In genomic region chr6:100336591-100337148, GRCm38 (mm10) we compare ENCODE assay signal across 8 mouse cellular contexts. TPM values are rescaled to one million over a fixed set of nuclear protein-coding genes. Genes with fewer than 3 reads are reported as not detected.
DNase-seq lines count a peak whose midpoint lies in the region; ATAC-seq and TF ChIP-seq lines count a peak whose summit lies in the region.

No protein-coding gene starts in this region.

- no peak; the same call in 1 of the 2 replicates for ATAC-seq in hindbrain, embryonic 14.5 days (ENCODE audit: low FRiP score)
- ATAC-seq in embryonic facial prominence, embryonic 11.5 days (replicated peaks; ENCODE audit: insufficient number of reproducible peaks, low FRiP score, low TSS enrichment, low read depth) = peak; percentile 40
- peak; percentile 78 for ATAC-seq in limb, embryonic 14.5 days (ENCODE audit: low FRiP score, low read depth)
- no peak for ATAC-seq in megakaryocyte-erythroid progenitor cell, adult 5-6 weeks (replicated peaks; ENCODE audit: low FRiP score, low TSS enrichment, poor library complexity, severe bottlenecking)

- peak; percentile 42 for DNase-seq in hindbrain, embryonic 10.5 days (ENCODE audit: low spot score)
- no peak for DNase-seq in hindbrain, embryonic 14.5 days (ENCODE audit: low spot score)
- DNase-seq in embryonic facial prominence, embryonic 11.5 days (ENCODE audit: low spot score) = peak; percentile 76
- DNase-seq in heart, postnatal 14 days = peak; percentile 31 to 43
- DNase-seq in limb, embryonic 14.5 days (ENCODE audit: low spot score) = peak; percentile 47
- no peak for DNase-seq in cerebellum, adult 8-10 months
- DNase-seq in cerebellum, adult 9-11 months = no peak

- no peak overlapping the region for H3K4me2 ChIP-seq in hindbrain, embryonic 14.5 days (replicated peaks)
- H3K4me2 ChIP-seq in embryonic facial prominence, embryonic 11.5 days (ENCODE audit: low read depth, low read length) = peak overlapping the region; percentile 25
- H3K4me2 ChIP-seq in limb, embryonic 14.5 days (replicated peaks; ENCODE audit: low read depth, low read length, severe bottlenecking) = peak overlapping the region; percentile 28; the same call in 1 of the 2 replicates

- peak overlapping the region; percentile 90 for H3K27ac ChIP-seq in hindbrain, embryonic 10.5 days
- H3K27ac ChIP-seq in hindbrain, embryonic 14.5 days = no peak overlapping the region
- H3K27ac ChIP-seq in embryonic facial prominence, embryonic 11.5 days (replicated peaks; ENCODE audit: low read depth, low read length) = no peak overlapping the region
- no peak overlapping the region for H3K27ac ChIP-seq in limb, embryonic 14.5 days (replicated peaks; ENCODE audit: low read depth, low read length)

- H3K27me3 ChIP-seq in hindbrain, embryonic 10.5 days (ENCODE audit: insufficient read depth, poor library complexity, severe bottlenecking) = peaks cover 85% of the 10 kb centered on the region
- H3K27me3 ChIP-seq in hindbrain, embryonic 14.5 days (ENCODE audit: control insufficient read depth, insufficient read depth, low read length) = 0 out of 2 replicates have a peak, but pooled peaks cover 14% of the 10 kb centered on the region
- peaks cover 4% of the 10 kb centered on the region; the same call in 1 of the 2 replicates for H3K27me3 ChIP-seq in embryonic facial prominence, embryonic 11.5 days (ENCODE audit: control insufficient read depth, insufficient read depth, low read length)
- no peaks in the 10 kb centered on the region for H3K27me3 ChIP-seq in limb, embryonic 14.5 days (ENCODE audit: control insufficient read depth, insufficient read depth, low read length)

- H3K9ac ChIP-seq in hindbrain, embryonic 14.5 days = no peak overlapping the region
- no peak overlapping the region for H3K9ac ChIP-seq in embryonic facial prominence, embryonic 11.5 days (replicated peaks; ENCODE audit: low read length)
- no peak overlapping the region for H3K9ac ChIP-seq in limb, embryonic 14.5 days (ENCODE audit: low read depth, low read length, severe bottlenecking)

- H3K36me3 ChIP-seq in hindbrain, embryonic 10.5 days = no peaks in the 10 kb centered on the region
- no peaks in the 10 kb centered on the region for H3K36me3 ChIP-seq in hindbrain, embryonic 14.5 days (replicated peaks; ENCODE audit: control insufficient read depth, insufficient read depth)
- no peaks in the 10 kb centered on the region for H3K36me3 ChIP-seq in embryonic facial prominence, embryonic 11.5 days (replicated peaks; ENCODE audit: control insufficient read depth, insufficient read depth, low read depth, low read length)
- no peaks in the 10 kb centered on the region for H3K36me3 ChIP-seq in limb, embryonic 14.5 days (ENCODE audit: control insufficient read depth, insufficient read depth, low read length)

- intact Hi-C loops in heart, postnatal 14 days (cut with DNase I) = no loop called here

- H3K4me1 ChIP-seq in hindbrain, embryonic 10.5 days (replicated peaks) = peaks cover 29% of the 10 kb centered on the region
- H3K4me1 ChIP-seq in hindbrain, embryonic 14.5 days (replicated peaks; ENCODE audit: control insufficient read depth, insufficient read depth, low read length) = peaks cover 14% of the 10 kb centered on the region
- H3K4me1 ChIP-seq in embryonic facial prominence, embryonic 11.5 days (ENCODE audit: control insufficient read depth, insufficient read depth, low read length) = peaks cover 13% of the 10 kb centered on the region
- H3K4me1 ChIP-seq in limb, embryonic 14.5 days (ENCODE audit: control insufficient read depth, insufficient read depth, low read length) = peaks cover 18% of the 10 kb centered on the region

- no peaks in the 10 kb centered on the region for H3K9me3 ChIP-seq in hindbrain, embryonic 10.5 days
- H3K9me3 ChIP-seq in hindbrain, embryonic 14.5 days (ENCODE audit: control insufficient read depth, low read length) = no peaks in the 10 kb centered on the region
- no peaks in the 10 kb centered on the region for H3K9me3 ChIP-seq in embryonic facial prominence, embryonic 11.5 days (replicated peaks; ENCODE audit: control insufficient read depth, low read length)
- no peaks in the 10 kb centered on the region for H3K9me3 ChIP-seq in limb, embryonic 14.5 days (ENCODE audit: control insufficient read depth, low read length)

- WGBS in hindbrain, embryonic 10.5 days = 3% methylated on average over 14 of the region's 14 CpGs
- 13% methylated on average over 14 of the region's 14 CpGs for WGBS in hindbrain, embryonic 14.5 days
- 3% methylated on average over 14 of the region's 14 CpGs for WGBS in embryonic facial prominence, embryonic 11.5 days
- WGBS in limb, embryonic 14.5 days = 5% methylated on average over 14 of the region's 14 CpGs

- peak overlapping the region; percentile 32 for H3K4me3 ChIP-seq in hindbrain, embryonic 10.5 days
- H3K4me3 ChIP-seq in hindbrain, embryonic 14.5 days (replicated peaks; ENCODE audit: low read length) = no peak overlapping the region
- H3K4me3 ChIP-seq in embryonic facial prominence, embryonic 11.5 days (ENCODE audit: low read depth, low read length) = no peak overlapping the region
- H3K4me3 ChIP-seq in limb, embryonic 14.5 days (replicated peaks; ENCODE audit: low read length) = no peak overlapping the region

- no peak for TF ChIP-seq POLR2A in limb, embryonic 14.5 days (IDR thresholded peaks at IDR 0.05; ENCODE audit: borderline replicate concordance, extremely low read depth, insufficient read depth, insufficient read length)

RNA-seq across cellular contexts. Expression of gene Rybp, which starts 49.4 kb away (rescaled TPM):
- polyA plus RNA-seq in hindbrain, embryonic 10.5 days (2016; fragmentation: Nextera tagmentation; extraction: Ambion mirVana) = 9.2 and 10.4 TPM in 2 replicates
- polyA plus RNA-seq in hindbrain, embryonic 14.5 days (2014; fragmentation: Nextera tagmentation; extraction: Ambion mirVana) = 14.5 and 15.5 TPM in 2 replicates
- polyA plus RNA-seq in embryonic facial prominence, embryonic 11.5 days (2014; fragmentation: Nextera tagmentation; extraction: Ambion mirVana) = 15.2 and 15.5 TPM in 2 replicates
- 10 to 100 TPM; 16.7 to 17.6 TPM for total RNA-seq in heart, postnatal 14 days (2021)
- polyA plus RNA-seq in limb, embryonic 14.5 days (2012; rRNA removed) = 57.2 and 59.0 TPM in 2 replicates
- 17.2 and 18.8 TPM in 2 replicates for polyA plus RNA-seq in limb, embryonic 14.5 days (2014; fragmentation: Nextera tagmentation; extraction: Ambion mirVana)
- total RNA-seq in megakaryocyte-erythroid progenitor cell, adult 5-6 weeks (2014; fragmentation: Nextera tagmentation) = 24.7 and 29.4 TPM in 2 replicates
- total RNA-seq in megakaryocyte-erythroid progenitor cell, adult 5-6 weeks (2017) = 34.5 and 54.9 TPM in 2 replicates

Comparison
In these comparisons a context has a peak if more than half of its experiments do, and no peak if none do; other contexts are left out.
1. DNase-seq: peak in hindbrain, embryonic 10.5 days (single experiment), embryonic facial prominence, embryonic 11.5 days (single experiment), heart, postnatal 14 days (2 of 2) and limb, embryonic 14.5 days (single experiment); none in hindbrain, embryonic 14.5 days (single experiment), cerebellum, adult 8-10 months (single experiment) and cerebellum, adult 9-11 months (single experiment).
2. ATAC-seq: peak in embryonic facial prominence, embryonic 11.5 days (single experiment) and limb, embryonic 14.5 days (single experiment); none in hindbrain, embryonic 14.5 days (single experiment) and megakaryocyte-erythroid progenitor cell, adult 5-6 weeks (single experiment).